Mouse (Mus musculus) spleen, adult 2 months (tissue): ENCODE measurements around the gene Cactin. TPM values are rescaled to one million over a fixed set of nuclear protein-coding genes. Genes with fewer than 3 reads are reported as not detected.

Experiments
- DNase-seq, 2 experiments: peaks; one replicate each; pipeline versions ENCODE4 v3.0.0 to v3.0.0-alpha.2; 2012 to 2021; ENCODE audit warnings: low spot score in 2 of 2, low read depth in 1 of 2
- H3K27ac ChIP-seq: fragments of 200-500 bp; 2 replicates; pipeline ENCODE4 v1.5.1; 2012; ENCODE audit warnings: low read length, inconsistent platforms; ENCODE audit not compliant: insufficient read depth
- H3K27me3 ChIP-seq: fragments of 200-500 bp; 2 replicates; pipeline ENCODE4 v1.6.1; 2012; ENCODE audit warnings: mild to moderate bottlenecking, moderate library complexity, low read length, inconsistent platforms; ENCODE audit not compliant: control insufficient read depth, insufficient read depth
- H3K36me3 ChIP-seq: fragments of 200-500 bp; 2 replicates; pipeline ENCODE4 v1.6.1; 2012; ENCODE audit warnings: mild to moderate bottlenecking, low read length, inconsistent platforms; ENCODE audit not compliant: control insufficient read depth, insufficient read depth
- H3K4me1 ChIP-seq: fragments of 200-500 bp; 2 replicates; pipeline ENCODE4 v1.6.1; 2011; ENCODE audit warnings: inconsistent platforms; ENCODE audit not compliant: control insufficient read depth, insufficient read depth, insufficient read length
- H3K4me3 ChIP-seq: fragments of 200-500 bp; 2 replicates; pipeline ENCODE4 v1.5.1; 2011; ENCODE audit warnings: mild to moderate bottlenecking, inconsistent platforms; ENCODE audit not compliant: insufficient read depth, insufficient read length; ENCODE audit errors: extremely low read depth
- CTCF ChIP-seq: fragments of 200-500 bp; IDR thresholded peaks from 2 replicates; pipeline ENCODE4 v1.5.1; 2011; ENCODE audit warnings: mild to moderate bottlenecking, inconsistent platforms; ENCODE audit not compliant: insufficient read depth, insufficient read length, insufficient replicate concordance; ENCODE audit errors: extremely low read depth
- POLR2A ChIP-seq: fragments of 200-500 bp; IDR thresholded peaks from 2 replicates; pipeline ENCODE4 v1.6.1; 2011; ENCODE audit warnings: low read depth, low read length, inconsistent platforms
- WGBS: fragments of 180-500 bp; shearing (Covaris S2); methylation state at CpG from one replicate; pipeline ENCODE4 v1.1.7; 2018; 5-methylcytosine and 5-hydroxymethylcytosine counted together
- polyA plus RNA-seq: library from polyadenylated mRNA; depleted of rRNA; stranded (reverse); fragments of >200 nt; gene quantifications from 2 replicates; pipeline ENCODE4 v1.2.3, GENCODE M21; 2012

Cactin gene
- polyA plus RNA-seq, 1 experiment = 38.6 TPM

DNA sequence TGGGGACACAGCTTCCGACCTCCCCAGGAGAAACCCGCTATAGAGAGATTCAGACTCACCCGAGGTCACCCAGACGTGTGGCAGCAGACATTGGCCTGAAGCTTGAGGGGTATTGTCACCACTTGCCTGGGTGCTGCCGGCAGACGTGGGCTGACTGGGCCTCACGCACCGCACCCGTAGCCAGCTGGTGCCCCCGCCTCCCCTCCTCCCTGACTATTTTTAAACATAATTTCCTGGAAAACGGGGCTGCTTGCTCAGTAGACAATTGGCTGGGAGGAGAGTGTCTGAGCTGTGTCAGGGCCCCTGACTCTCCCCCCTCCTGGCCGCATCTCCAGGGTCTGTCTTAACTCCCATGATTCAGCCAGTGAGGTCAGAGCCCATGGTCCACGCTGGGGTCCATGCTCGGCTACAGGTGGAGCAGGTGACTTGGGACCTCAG lies 18.1 kb upstream of the Cactin start:
- no peak overlapping the region for H3K4me3 ChIP-seq
- H3K4me1 ChIP-seq = peaks cover 67% of the 10 kb centered on the region
- WGBS = 18% methylated on average over 14 of the region's 14 CpGs
- peak overlapping the region; percentile 11; the same call in 1 of the 2 replicates for H3K27ac ChIP-seq
- peaks cover 15% of the 10 kb centered on the region for H3K36me3 ChIP-seq
- TF ChIP-seq POLR2A (no peak), CTCF (no peak)
- DNase-seq = no peak
- H3K27me3 ChIP-seq = no peaks in the 10 kb centered on the region

DNA sequence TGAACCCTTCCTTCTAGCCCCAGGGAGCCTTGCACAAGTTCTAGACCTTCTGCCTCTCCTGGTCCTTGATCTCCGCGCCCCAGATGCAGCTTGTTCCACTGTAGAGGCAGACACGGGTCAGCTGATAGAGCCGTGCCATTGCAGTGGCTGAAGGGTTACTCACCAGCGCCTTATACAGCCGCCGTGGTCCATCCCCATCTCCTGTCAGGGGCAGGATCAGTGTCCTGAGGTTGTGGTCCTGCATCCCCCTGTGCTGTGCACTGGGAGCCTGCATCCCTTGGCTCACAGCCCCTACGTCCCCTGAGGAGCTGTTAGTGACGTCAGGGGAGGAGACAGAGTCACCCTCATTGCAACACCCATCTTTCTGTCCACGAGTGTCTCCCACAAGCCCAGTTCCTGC lies 17.6 kb upstream of the Cactin start:
- no peak overlapping the region for H3K4me3 ChIP-seq
- no peak for TF ChIP-seq CTCF
- no peak for TF ChIP-seq POLR2A
- H3K27ac ChIP-seq = 0 out of 2 replicates have a peak overlapping the region, but pooled peaks have one; percentile 11
- DNase-seq = no peak
- peaks cover 18% of the 10 kb centered on the region for H3K36me3 ChIP-seq
- 34% methylated on average over 10 of the region's 10 CpGs for whole genome bisulfite sequencing
- no peaks in the 10 kb centered on the region for H3K27me3 ChIP-seq
- H3K4me1 ChIP-seq = peaks cover 62% of the 10 kb centered on the region

DNA sequence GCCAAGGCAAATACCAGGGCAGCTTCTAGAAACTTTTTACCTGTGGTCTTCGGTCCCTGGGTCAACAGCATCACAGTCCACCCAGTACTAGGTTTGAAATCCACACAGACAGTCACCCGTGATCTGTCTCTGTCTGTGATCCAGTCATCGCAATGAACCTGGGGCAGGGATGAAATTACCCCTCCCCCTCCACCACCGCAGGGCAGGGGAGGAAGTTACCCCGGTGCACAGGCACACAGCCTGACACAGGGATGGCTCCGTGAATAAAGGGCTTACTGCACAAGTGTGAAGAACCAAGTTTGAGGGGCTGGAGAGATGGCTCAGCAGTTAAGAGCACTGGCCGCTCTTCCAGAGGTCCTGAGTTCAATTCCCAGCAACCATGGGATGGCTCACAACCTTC lies 17.1 kb upstream of the Cactin start:
- no peak overlapping the region for H3K4me3 ChIP-seq
- 25% methylated on average over 7 of the region's 7 CpGs for WGBS
- H3K27ac ChIP-seq = no peak overlapping the region
- H3K27me3 ChIP-seq = no peaks in the 10 kb centered on the region
- TF ChIP-seq POLR2A (no peak), CTCF (no peak)
- H3K4me1 ChIP-seq = peaks cover 57% of the 10 kb centered on the region
- H3K36me3 ChIP-seq = peaks cover 18% of the 10 kb centered on the region
- peak in 1 of 2 experiments; percentile 55 for DNase-seq

DNA sequence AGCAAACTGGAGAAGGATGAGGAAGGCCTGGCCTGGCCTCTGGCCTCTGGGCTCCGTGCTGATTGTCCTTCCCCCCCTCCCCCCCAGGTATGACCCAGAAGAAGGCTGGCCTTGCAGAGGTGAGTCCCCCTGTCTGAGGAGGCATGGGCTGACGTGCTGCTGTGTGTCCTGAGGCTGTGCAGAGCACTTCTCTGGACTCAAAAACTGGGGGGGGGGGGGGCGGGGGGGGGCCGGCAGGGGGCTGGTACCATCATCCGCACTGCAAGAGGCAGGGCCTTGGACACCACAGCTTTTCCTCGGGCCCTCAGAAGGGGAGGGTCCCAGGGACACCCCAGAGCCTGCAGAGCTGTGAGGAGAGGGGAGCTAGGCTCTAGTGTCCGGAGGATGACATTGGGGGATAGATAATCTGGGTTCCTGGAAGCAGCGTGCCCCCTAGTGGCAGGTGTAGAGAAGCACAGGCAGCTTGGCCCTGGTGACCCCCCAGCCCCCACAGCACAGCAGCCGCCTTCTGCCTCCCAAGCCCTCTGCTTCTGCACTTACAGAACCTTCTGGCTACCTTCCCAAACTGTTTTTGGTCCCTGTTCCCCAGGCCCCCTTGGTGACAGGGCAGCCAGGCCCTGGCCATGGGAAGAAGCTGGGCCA lies 16.2 kb upstream of the Cactin start:
- DNase-seq = peak in 1 of 2 experiments; percentile 53
- Histone ChIP-seq H3K4me3 (no peak overlapping the region), H3K27ac (no peak overlapping the region), H3K27me3 (no peaks in the 10 kb centered on the region), H3K4me1 (peaks cover 51% of the 10 kb centered on the region), H3K36me3 (peaks cover 24% of the 10 kb centered on the region)
- 24% methylated on average over 7 of the region's 9 CpGs for WGBS
- TF ChIP-seq POLR2A (no peak), CTCF (peak; percentile 92)

DNA sequence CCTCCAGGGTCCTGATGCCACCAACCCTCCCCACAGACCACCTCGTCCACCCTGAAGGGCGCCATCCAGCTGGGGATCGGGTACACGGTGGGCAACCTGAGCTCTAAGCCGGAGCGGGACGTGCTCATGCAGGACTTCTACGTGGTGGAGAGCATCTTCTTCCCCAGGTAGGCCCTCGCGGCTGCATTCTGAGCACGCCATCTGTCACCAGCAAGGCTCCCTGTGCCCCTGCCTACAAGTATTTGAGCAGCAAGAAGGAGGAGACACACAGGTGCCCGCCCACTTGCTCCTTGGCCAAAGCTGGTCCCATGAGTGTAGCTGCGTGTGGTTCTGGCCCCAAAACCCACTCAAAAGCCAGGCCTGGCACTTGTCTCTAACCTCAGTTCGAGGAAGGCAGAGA lies 15.2 kb upstream of the Cactin start:
- Histone ChIP-seq H3K27me3 (no peaks in the 10 kb centered on the region), H3K4me1 (peaks cover 41% of the 10 kb centered on the region), H3K4me3 (no peak overlapping the region), H3K27ac (peak overlapping the region; percentile 2; the same call in 1 of the 2 replicates), H3K36me3 (peaks cover 33% of the 10 kb centered on the region)
- 91% methylated on average over 14 of the region's 14 CpGs for WGBS
- TF ChIP-seq POLR2A = no peak
- TF ChIP-seq CTCF = no peak
- no peak for DNase-seq

DNA sequence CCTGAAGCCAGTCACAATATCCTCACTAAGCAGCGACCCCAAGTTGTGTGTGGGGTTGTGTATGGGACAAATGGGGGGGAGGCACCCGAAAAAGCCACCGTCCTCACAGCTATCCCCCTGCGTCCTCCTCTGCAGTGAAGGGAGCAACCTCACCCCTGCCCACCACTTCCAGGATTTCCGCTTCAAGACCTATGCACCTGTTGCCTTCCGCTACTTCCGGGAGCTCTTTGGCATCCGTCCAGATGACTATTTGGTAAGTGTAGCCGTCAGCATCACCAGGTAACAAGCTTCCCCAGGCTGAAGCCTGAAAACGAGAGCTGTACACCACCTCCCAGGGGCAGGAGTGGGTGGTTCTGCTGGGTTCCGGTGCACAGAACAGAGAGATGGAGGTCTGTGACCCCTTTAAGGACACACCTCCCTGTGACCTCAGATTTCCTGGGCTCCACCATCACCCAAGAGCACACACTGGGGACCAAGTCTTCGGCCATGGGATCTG lies 14.7 kb upstream of the Cactin start:
- 85% methylated on average over 12 of the region's 12 CpGs for WGBS
- Histone ChIP-seq H3K36me3 (peaks cover 37% of the 10 kb centered on the region), H3K4me1 (peaks cover 36% of the 10 kb centered on the region)

More for the DNA sequence above, 14.7 kb upstream of the Cactin start:
- no peak for TF ChIP-seq CTCF
- no peak for TF ChIP-seq POLR2A
- no peak overlapping the region for H3K4me3 ChIP-seq
- peak overlapping the region; percentile 2; the same call in 1 of the 2 replicates for H3K27ac ChIP-seq
- DNase-seq = no peak
- no peaks in the 10 kb centered on the region for H3K27me3 ChIP-seq
